Mouse (Mus musculus): ENCODE data around the gene Rnf224. TPM values are rescaled to one million over a fixed set of nuclear protein-coding genes. Genes with fewer than 3 reads are reported as not detected.

Gene Rnf224
- total and polyA plus RNA-seq, 3 experiments = not detected

GRCm38 (mm10) chr2:25195211-25196156, 41.1 kb downstream of the Rnf224 start:
- TF ChIP-seq EP300 (IDR thresholded peaks at IDR 0.05; ENCODE audit: insufficient read depth, low read depth, low read length) = no peak
- no peak for TF ChIP-seq POLR2A (IDR thresholded peaks at IDR 0.05; ENCODE audit: insufficient read depth, low read depth, low read length)
- no peak for TF ChIP-seq CTCF (IDR thresholded peaks at IDR 0.05)
- H3K36me3 ChIP-seq (ENCODE audit: control insufficient read depth, insufficient read depth, low read length) = no peaks in the 10 kb centered on the region
- peak overlapping the region; percentile 95 for H3K27ac ChIP-seq
- peak; percentile 76 to 88 for DNase-seq
- intact Hi-C loops (cut with DNase I) = loop anchor here (1.0 to 2.0 kb wide), 3 partner anchors 15 to 71 kb away; partner anchors contain the start of gene Nrarp
- H3K4me1 ChIP-seq (ENCODE audit: control insufficient read depth, insufficient read depth, low read length) = peaks cover 20% of the 10 kb centered on the region
- H3K9ac ChIP-seq (ENCODE audit: low read depth, low read length) = peak overlapping the region; percentile 51
- H3K27me3 ChIP-seq (ENCODE audit: control insufficient read depth, insufficient read depth, low read length) = no peaks in the 10 kb centered on the region
- no peaks in the 10 kb centered on the region for H3K79me2 ChIP-seq (replicated peaks; ENCODE audit: control insufficient read depth, insufficient read depth, low read length)
- 16% methylated on average over 55 of the region's 55 CpGs for WGBS
- H3K4me3 ChIP-seq = peak overlapping the region; percentile 52

GRCm38 (mm10) chr2:25194486-25195171, 42.0 kb downstream of the Rnf224 start:
- Histone ChIP-seq H3K9ac (ENCODE audit: low read depth, low read length) (peak overlapping the region; percentile 51), H3K79me2 (replicated peaks; ENCODE audit: control insufficient read depth, insufficient read depth, low read length) (no peaks in the 10 kb centered on the region), H3K27ac (peak overlapping the region; percentile 95), H3K36me3 (ENCODE audit: control insufficient read depth, insufficient read depth, low read length) (no peaks in the 10 kb centered on the region), H3K4me1 (ENCODE audit: control insufficient read depth, insufficient read depth, low read length) (peaks cover 20% of the 10 kb centered on the region), H3K27me3 (ENCODE audit: control insufficient read depth, insufficient read depth, low read length) (no peaks in the 10 kb centered on the region), H3K4me3 (peak overlapping the region; percentile 52)
- peak in 1 of 2 experiments; percentile 50 for DNase-seq
- intact Hi-C loops (cut with DNase I) = loop anchor here (2.0 kb wide), 1 partner anchor 72 kb away; no protein-coding TSS in a partner anchor
- TF ChIP-seq POLR2A (IDR thresholded peaks at IDR 0.05; ENCODE audit: insufficient read depth, low read depth, low read length) = no peak
- no peak for TF ChIP-seq CTCF (IDR thresholded peaks at IDR 0.05)
- TF ChIP-seq EP300 (IDR thresholded peaks at IDR 0.05; ENCODE audit: insufficient read depth, low read depth, low read length) = no peak
- WGBS = 61% methylated on average over 17 of the region's 17 CpGs

GRCm38 (mm10) chr2:25194006-25194405, 42.6 kb downstream of the Rnf224 start:
- H3K9ac ChIP-seq (ENCODE audit: low read depth, low read length) = peak overlapping the region; percentile 32
- H3K4me3 ChIP-seq = peak overlapping the region; percentile 20; the same call in 1 of the 2 replicates
- no peaks in the 10 kb centered on the region for H3K27me3 ChIP-seq (ENCODE audit: control insufficient read depth, insufficient read depth, low read length)
- peaks cover 20% of the 10 kb centered on the region for H3K4me1 ChIP-seq (ENCODE audit: control insufficient read depth, insufficient read depth, low read length)
- intact Hi-C loops (cut with DNase I) = loop anchor here (2.0 kb wide), 1 partner anchor 73 kb away; no protein-coding TSS in a partner anchor
- peak overlapping the region; percentile 95 for H3K27ac ChIP-seq
- no peak for DNase-seq
- 39% methylated on average over 5 of the region's 5 CpGs for WGBS
- no peak for TF ChIP-seq CTCF (IDR thresholded peaks at IDR 0.05)
- no peak for TF ChIP-seq POLR2A (IDR thresholded peaks at IDR 0.05; ENCODE audit: insufficient read depth, low read depth, low read length)
- TF ChIP-seq EP300 (IDR thresholded peaks at IDR 0.05; ENCODE audit: insufficient read depth, low read depth, low read length) = no peak
- no peaks in the 10 kb centered on the region for H3K36me3 ChIP-seq (ENCODE audit: control insufficient read depth, insufficient read depth, low read length)
- H3K79me2 ChIP-seq (replicated peaks; ENCODE audit: control insufficient read depth, insufficient read depth, low read length) = no peaks in the 10 kb centered on the region

DNA sequence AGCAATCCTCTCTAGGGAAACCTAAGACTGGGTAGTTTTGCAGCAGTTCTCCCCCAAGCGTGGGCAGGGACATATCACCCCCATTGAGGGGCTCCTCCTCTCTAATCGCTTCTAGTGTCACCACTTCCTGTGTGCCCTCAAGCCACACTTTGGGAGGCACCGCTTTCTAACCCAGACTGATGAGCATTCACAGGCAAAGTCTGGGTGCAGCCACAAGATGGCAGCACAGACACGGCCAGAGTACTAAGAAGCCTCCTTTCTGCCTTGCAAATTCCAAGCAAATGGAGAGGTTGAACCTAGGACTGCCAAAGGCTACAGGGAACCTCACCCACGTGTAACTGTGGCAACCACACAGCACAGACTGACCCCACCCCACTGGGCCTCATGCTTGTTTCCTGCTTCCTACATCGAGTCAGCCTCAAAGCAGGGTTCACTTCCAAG, 43.2 kb downstream of the Rnf224 start:
- Histone ChIP-seq H3K4me1 (ENCODE audit: control insufficient read depth, insufficient read depth, low read length) (peaks cover 20% of the 10 kb centered on the region), H3K4me3 (peak overlapping the region; percentile 20; the same call in 1 of the 2 replicates), H3K79me2 (replicated peaks; ENCODE audit: control insufficient read depth, insufficient read depth, low read length) (no peaks in the 10 kb centered on the region), H3K27me3 (ENCODE audit: control insufficient read depth, insufficient read depth, low read length) (no peaks in the 10 kb centered on the region), H3K9ac (ENCODE audit: low read depth, low read length) (no peak overlapping the region), H3K36me3 (ENCODE audit: control insufficient read depth, insufficient read depth, low read length) (no peaks in the 10 kb centered on the region), H3K27ac (peak overlapping the region; percentile 95)
- 2% methylated on average over 6 of the region's 6 CpGs for WGBS
- DNase-seq = peak; percentile 86 to 88
- intact Hi-C loops (cut with DNase I) = loop anchor here (1.0 to 2.0 kb wide), 2 partner anchors 17 to 35 kb away; partner anchors contain the start of gene Nelfb
- peak; percentile 96 for TF ChIP-seq CTCF (IDR thresholded peaks at IDR 0.05)
- peak; percentile 99 for TF ChIP-seq EP300 (IDR thresholded peaks at IDR 0.05; ENCODE audit: insufficient read depth, low read depth, low read length)
- no peak; the same call in 1 of the 2 replicates for TF ChIP-seq POLR2A (IDR thresholded peaks at IDR 0.05; ENCODE audit: insufficient read depth, low read depth, low read length)

DNA sequence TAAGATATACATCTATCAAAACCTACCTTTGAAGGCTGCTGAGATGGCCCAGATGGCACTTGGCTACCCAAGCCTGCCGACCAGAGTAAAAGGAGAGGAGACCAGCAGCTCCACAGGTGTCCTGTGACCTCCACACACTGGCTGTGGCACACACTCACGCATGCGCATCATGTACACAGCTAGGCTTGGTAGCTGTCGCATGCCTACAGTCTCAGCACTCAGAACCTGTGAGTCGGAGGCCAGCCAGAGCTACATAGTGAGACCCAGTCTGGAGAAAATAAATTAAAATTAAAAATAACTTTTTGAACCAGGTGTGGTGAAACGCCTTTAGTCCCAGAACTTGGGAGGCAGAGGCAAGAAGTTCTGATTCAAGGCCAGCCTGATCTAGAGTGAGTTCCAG, 48.7 kb downstream of the Rnf224 start:
- Histone ChIP-seq H3K27me3 (ENCODE audit: control insufficient read depth, insufficient read depth, low read length) (no peaks in the 10 kb centered on the region), H3K9ac (ENCODE audit: low read depth, low read length) (no peak overlapping the region), H3K36me3 (ENCODE audit: control insufficient read depth, insufficient read depth, low read length) (no peaks in the 10 kb centered on the region), H3K4me1 (ENCODE audit: control insufficient read depth, insufficient read depth, low read length) (peaks cover 4% of the 10 kb centered on the region), H3K79me2 (replicated peaks; ENCODE audit: control insufficient read depth, insufficient read depth, low read length) (no peaks in the 10 kb centered on the region), H3K4me3 (no peak overlapping the region), H3K27ac (no peak overlapping the region)
- intact Hi-C loops (cut with DNase I) = no loop called here
- no peak for DNase-seq
- TF ChIP-seq CTCF (IDR thresholded peaks at IDR 0.05) (no peak), POLR2A (IDR thresholded peaks at IDR 0.05; ENCODE audit: insufficient read depth, low read depth, low read length) (no peak), EP300 (IDR thresholded peaks at IDR 0.05; ENCODE audit: insufficient read depth, low read depth, low read length) (no peak)
- WGBS = 86% methylated on average over 6 of the region's 6 CpGs

Measured in heart, adult 2 months (tissue).